Mouse (Mus musculus): ENCODE measurements at regions not wholly inside any gene's neighbourhood (a gene's known extent, or its start where the extent isn't known, plus 50 kb on each side); places are given as distances from the start of the nearest gene placed in this dataset.

DNA sequence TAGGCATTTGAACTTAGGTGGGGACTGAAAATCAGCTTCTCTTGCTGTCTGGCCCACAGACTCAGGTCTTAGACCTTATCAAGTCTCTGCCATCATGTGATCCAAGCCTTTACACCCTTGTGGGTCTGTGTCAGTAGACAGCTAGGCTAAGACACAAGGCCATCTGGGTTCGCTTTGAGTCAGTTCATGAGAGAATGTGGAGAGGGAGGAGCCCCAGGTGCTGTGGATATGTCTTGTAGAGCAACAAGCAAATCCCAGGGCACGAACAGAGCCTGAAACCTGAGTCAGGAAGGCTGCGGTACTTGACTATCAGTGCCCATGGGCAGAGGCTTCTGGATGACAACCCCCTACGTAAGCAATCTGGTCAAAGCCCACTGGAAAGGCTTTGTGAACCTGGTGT is 55.6 kb upstream of the S1pr3 start:
- ATAC-seq (replicated peaks): no peak
- WGBS: 88% methylated on average over 4 of the region's 4 CpGs
- no peak overlapping the region for H3K4me3 ChIP-seq

DNA sequence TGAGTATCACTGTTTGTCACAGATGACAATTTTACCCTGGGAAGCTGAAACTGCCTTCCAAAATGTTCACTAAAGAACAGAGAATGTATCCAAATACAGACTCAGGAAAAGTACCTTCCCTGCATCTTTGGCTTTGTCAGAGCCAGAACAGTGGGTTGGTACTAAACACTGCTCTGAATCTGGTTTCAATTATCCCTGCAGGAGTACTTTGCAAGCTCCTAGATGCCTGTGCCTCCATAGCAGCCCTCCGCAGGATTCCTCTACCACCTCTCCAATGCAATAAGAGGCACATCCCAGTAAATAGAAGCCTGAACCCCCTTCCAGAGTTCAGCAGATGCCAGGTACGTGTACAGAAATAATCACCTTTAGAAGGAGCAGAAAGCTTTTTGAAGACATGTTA is 52.9 kb upstream of the S1pr3 start:
- 84% methylated on average over 2 of the region's 2 CpGs for WGBS
- Histone ChIP-seq H3K4me1 (no peaks in the 10 kb centered on the region), H3K4me2 (no peak overlapping the region), H3K9me3 (no peaks in the 10 kb centered on the region), H3K27ac (no peak overlapping the region), H3K4me3 (no peak overlapping the region), H3K9ac (no peak overlapping the region), H3K27me3 (replicated peaks) (no peaks in the 10 kb centered on the region), H3K36me3 (replicated peaks) (no peaks in the 10 kb centered on the region)
- no peak for ATAC-seq (replicated peaks)

More for the DNA sequence above, 55.6 kb upstream of the S1pr3 start:
- Histone ChIP-seq H3K4me2 (no peak overlapping the region), H3K27me3 (replicated peaks) (no peaks in the 10 kb centered on the region), H3K9ac (no peak overlapping the region), H3K27ac (no peak overlapping the region), H3K36me3 (replicated peaks) (no peaks in the 10 kb centered on the region), H3K4me1 (no peaks in the 10 kb centered on the region), H3K9me3 (no peaks in the 10 kb centered on the region)

All from midbrain, embryonic 15.5 days (tissue).